8 mouse cellular contexts compared by ENCODE assay signal in genomic region chr11:101119131-101119760, GRCm38 (mm10). TPM values are rescaled to one million over a fixed set of nuclear protein-coding genes. Genes with fewer than 3 reads are reported as not detected.
A peak's percentile ranks its signal among the peaks of the same experiment; 100 is the strongest.
DNase-seq lines count a peak whose midpoint lies in the region; ATAC-seq and TF ChIP-seq lines count a peak whose summit lies in the region.

No protein-coding gene starts in this region.

- TF ChIP-seq POLR2A in bone marrow macrophage, adult 2 months (IDR thresholded peaks at IDR 0.05; ENCODE audit: borderline replicate concordance, low read depth, low read length): no peak

- WGBS in liver, postnatal 0 days (ENCODE audit: insufficient replicate concordance): under 1% methylated on average over 28 of the region's 39 CpGs

- ATAC-seq in hematopoietic stem cell, adult 5-6 weeks (replicated peaks in 1 of 2; ENCODE audit: insufficient read depth in 1 of 2, low FRiP score in 2 of 2, low TSS enrichment in 1 of 2, low read depth in 1 of 2, poor library complexity in 2 of 2, severe bottlenecking in 2 of 2): peak; percentile 24 to 66
- peak; percentile 74 for ATAC-seq in liver, postnatal 0 days

- no peaks in the 10 kb centered on the region for H3K9me3 ChIP-seq in liver, postnatal 0 days (ENCODE audit: low read length)

- H3K4me1 ChIP-seq in bone marrow macrophage, adult 2 months (ENCODE audit: control insufficient read depth, insufficient read depth, low read length): peaks cover 35% of the 10 kb centered on the region
- peaks cover 23% of the 10 kb centered on the region for H3K4me1 ChIP-seq in liver, postnatal 0 days (ENCODE audit: insufficient read depth)

- peak overlapping the region; percentile 88 for H3K4me2 ChIP-seq in liver, postnatal 0 days (ENCODE audit: low read depth, low read length)

- no peaks in the 10 kb centered on the region for H3K27me3 ChIP-seq in liver, postnatal 0 days (ENCODE audit: insufficient read depth, low read length)

- no peak for TF ChIP-seq EP300 in liver, postnatal 0 days (IDR thresholded peaks at IDR 0.05; ENCODE audit: low read depth)

- H3K27ac ChIP-seq in layer of hippocampus, adult 2 months: peak overlapping the region; percentile 98
- H3K27ac ChIP-seq in bone marrow macrophage, adult 2 months (ENCODE audit: insufficient read depth, low read depth, low read length): peak overlapping the region; percentile 58
- peak overlapping the region; percentile 94 for H3K27ac ChIP-seq in liver, postnatal 0 days (ENCODE audit: low read depth)

- peaks cover 4% of the 10 kb centered on the region; the same call in 1 of the 2 replicates for H3K36me3 ChIP-seq in liver, postnatal 0 days (replicated peaks; ENCODE audit: insufficient read depth, low read length)

- TF ChIP-seq CTCF in layer of hippocampus, adult 2 months (conservative IDR thresholded peaks at IDR 0.05): peak; percentile 52
- TF ChIP-seq CTCF in bone marrow macrophage, adult 2 months (IDR thresholded peaks at IDR 0.05; ENCODE audit: low read depth, low read length): no peak
- TF ChIP-seq CTCF in liver, postnatal 0 days (IDR thresholded peaks at IDR 0.05; ENCODE audit: low read depth): peak; percentile 42

- no peak for DNase-seq in layer of hippocampus, adult 2 months (ENCODE audit: low spot score in 2 of 2)
- DNase-seq in layer of hippocampus, adult 9-10 months (ENCODE audit: low spot score): no peak
- no peak for DNase-seq in liver, postnatal 0 days
- DNase-seq in thymus, postnatal 25 days: peak; percentile 33
- DNase-seq in layer of hippocampus, adult 11-12 months (ENCODE audit: low spot score): no peak
- no peak for DNase-seq in urinary bladder, postnatal 25 days (ENCODE audit: low spot score)

- H3K9ac ChIP-seq in liver, postnatal 0 days (replicated peaks): peak overlapping the region; percentile 88

- peak overlapping the region; percentile 84 for H3K4me3 ChIP-seq in layer of hippocampus, adult 2 months
- H3K4me3 ChIP-seq in bone marrow macrophage, adult 2 months (ENCODE audit: insufficient read depth, low read length): peak overlapping the region; percentile 77
- H3K4me3 ChIP-seq in liver, postnatal 0 days (ENCODE audit: low read depth, low read length): peak overlapping the region; percentile 86

RNA-seq across cellular contexts. Expression of gene Retreg3, which starts 0.4 kb away (rescaled TPM):
- 10 to 100 TPM; 55.0 to 56.6 TPM for total RNA-seq in layer of hippocampus, adult 2 months (2021)
- polyA plus RNA-seq in bone marrow macrophage, adult 2 months (2012; ENCODE audit: insufficient read depth, insufficient read length, missing spikeins): 52.2 and 62.4 TPM in 2 replicates
- 30.9 and 38.8 TPM in 2 replicates for total RNA-seq in hematopoietic stem cell, adult 5-6 weeks (2017)
- polyA plus RNA-seq in liver, postnatal 0 days (2015; fragmentation: Nextera tagmentation; extraction: Ambion mirVana): 9.2 and 9.4 TPM in 2 replicates

RNA-seq across cellular contexts. Expression of gene Tubg1, which starts 0.5 kb away (rescaled TPM):
- 10 to 100 TPM; 41.7 to 42.6 TPM for total RNA-seq in layer of hippocampus, adult 2 months (2021)
- polyA plus RNA-seq in bone marrow macrophage, adult 2 months (2012; ENCODE audit: insufficient read depth, insufficient read length, missing spikeins): 13.3 and 18.6 TPM in 2 replicates
- 30.0 and 47.4 TPM in 2 replicates for total RNA-seq in hematopoietic stem cell, adult 5-6 weeks (2017)
- polyA plus RNA-seq in liver, postnatal 0 days (2015; fragmentation: Nextera tagmentation; extraction: Ambion mirVana): 19.0 and 20.8 TPM in 2 replicates

RNA-seq across cellular contexts. Expression of gene Psmc3ip, which starts 24.0 kb away (rescaled TPM):
- total RNA-seq in layer of hippocampus, adult 2 months (2021): 1 to 10 TPM; 4.4 to 4.7 TPM
- 4.1 and 4.8 TPM in 2 replicates for polyA plus RNA-seq in bone marrow macrophage, adult 2 months (2012; ENCODE audit: insufficient read depth, insufficient read length, missing spikeins)
- total RNA-seq in hematopoietic stem cell, adult 5-6 weeks (2017): 34.5 and 60.5 TPM in 2 replicates
- 8.1 and 8.2 TPM in 2 replicates for polyA plus RNA-seq in liver, postnatal 0 days (2015; fragmentation: Nextera tagmentation; extraction: Ambion mirVana)

RNA-seq across cellular contexts. Expression of gene Mlx, which starts 32.2 kb away (rescaled TPM):
- total RNA-seq in layer of hippocampus, adult 2 months (2021): 10 to 100 TPM; 40.0 to 41.1 TPM
- polyA plus RNA-seq in bone marrow macrophage, adult 2 months (2012; ENCODE audit: insufficient read depth, insufficient read length, missing spikeins): 53.8 and 67.3 TPM in 2 replicates
- 36.5 and 57.0 TPM in 2 replicates for total RNA-seq in hematopoietic stem cell, adult 5-6 weeks (2017)
- polyA plus RNA-seq in liver, postnatal 0 days (2015; fragmentation: Nextera tagmentation; extraction: Ambion mirVana): 24.1 and 26.1 TPM in 2 replicates

RNA-seq across cellular contexts. Expression of gene Tubg2, which starts 36.5 kb away (rescaled TPM):
- 10 to 100 TPM; 40.2 to 44.5 TPM for total RNA-seq in layer of hippocampus, adult 2 months (2021)
- polyA plus RNA-seq in bone marrow macrophage, adult 2 months (2012; ENCODE audit: insufficient read depth, insufficient read length, missing spikeins): not detected in 2 replicates
- total RNA-seq in hematopoietic stem cell, adult 5-6 weeks (2017): not detected in 2 replicates
- polyA plus RNA-seq in liver, postnatal 0 days (2015; fragmentation: Nextera tagmentation; extraction: Ambion mirVana): 0.12 and 0.22 TPM in 2 replicates
